Mouse (Mus musculus): ENCODE measurements around the gene Ubn2.
"Not testable (repeated sequence)": the region's sequence is repeated elsewhere in the genome, so short reads cannot be mapped to it uniquely, and the experiment has no call there.

Gene Ubn2

GRCm38 (mm10) chr6:38433261-38434033 lies at the start of gene Ubn2:
Ubn2 (plus strand) TSS chr6:38433950.
- DNase-seq (ENCODE audit: low spot score in 2 of 2), result peak; percentile 97 to 98

DNA sequence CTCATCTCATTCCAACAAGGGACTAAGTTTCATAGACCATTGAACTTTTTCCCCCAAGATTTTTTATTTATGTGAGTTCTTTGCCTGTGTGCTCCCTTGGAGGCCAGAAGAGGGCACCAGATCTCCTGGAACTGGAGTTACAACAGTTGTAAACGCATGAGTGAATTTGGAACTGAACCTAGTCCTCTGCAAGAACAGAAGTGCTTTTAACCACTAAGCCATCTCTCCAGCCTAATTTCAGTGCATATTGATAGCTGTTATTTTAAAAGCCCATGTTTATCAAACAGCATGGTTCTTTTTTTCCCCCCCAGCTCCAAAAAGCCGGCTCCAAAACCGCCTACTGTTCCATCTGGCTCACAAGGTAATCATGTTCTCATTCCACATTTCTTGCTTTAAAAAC lies 44.1 kb upstream of the Ubn2 start:
- DNase-seq (ENCODE audit: low spot score in 2 of 2), result peak; percentile 6 to 8

GRCm38 (mm10) chr6:38432457-38432856 lies 1.3 kb upstream of the Ubn2 start:
- DNase-seq (ENCODE audit: low spot score in 2 of 2), result peak in 1 of 2 experiments; percentile 21

DNA sequence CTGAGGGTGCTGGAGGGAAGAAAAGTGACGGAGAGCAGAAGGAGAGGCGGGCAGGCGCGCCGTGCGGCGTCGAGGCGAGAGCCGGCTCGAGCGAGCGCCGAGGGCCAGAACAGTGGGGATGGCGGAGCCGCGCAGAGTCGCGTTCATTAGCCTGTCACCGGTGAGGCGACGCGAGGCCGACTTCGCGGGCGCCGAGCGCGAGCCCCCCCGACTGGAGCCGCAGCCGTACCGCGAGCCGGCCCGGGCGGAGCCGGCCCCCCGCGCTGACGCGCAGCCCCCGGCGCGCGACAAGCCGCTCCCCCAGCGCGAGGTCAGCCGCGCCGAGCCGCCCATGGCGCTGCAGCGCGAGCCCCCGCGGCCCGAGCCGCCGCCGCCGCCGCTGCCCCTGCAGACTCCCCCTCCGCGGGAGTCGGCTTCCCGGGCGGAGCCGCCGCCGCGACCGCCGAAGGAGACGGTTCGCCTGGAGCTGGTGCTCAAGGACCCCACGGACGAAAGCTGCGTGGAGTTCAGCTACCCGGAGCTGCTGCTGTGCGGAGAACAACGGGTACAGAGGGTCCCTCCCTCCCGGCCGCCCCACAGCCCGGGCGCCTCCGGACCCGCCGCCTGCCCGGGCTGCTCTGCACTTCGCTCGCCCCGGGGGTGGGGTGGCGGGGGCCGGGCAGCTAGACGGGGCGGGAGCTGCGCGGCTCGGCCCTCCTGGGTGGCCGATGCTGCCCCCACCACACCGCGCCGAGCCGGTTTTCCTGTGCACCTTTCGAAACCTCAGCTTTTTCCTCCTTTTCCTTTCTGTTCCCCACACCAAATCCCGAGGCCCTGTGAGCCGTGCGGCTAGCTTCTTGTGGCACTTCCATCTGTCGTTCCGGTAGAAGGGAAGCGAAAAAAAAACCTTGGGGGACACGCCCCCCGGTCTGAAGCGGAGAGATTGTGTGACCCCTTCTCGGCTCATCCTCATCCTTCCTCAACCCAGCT lies 589 bp downstream of the Ubn2 start:
- DNase-seq (ENCODE audit: low spot score in 2 of 2), result peak; percentile 48 to 50

DNA sequence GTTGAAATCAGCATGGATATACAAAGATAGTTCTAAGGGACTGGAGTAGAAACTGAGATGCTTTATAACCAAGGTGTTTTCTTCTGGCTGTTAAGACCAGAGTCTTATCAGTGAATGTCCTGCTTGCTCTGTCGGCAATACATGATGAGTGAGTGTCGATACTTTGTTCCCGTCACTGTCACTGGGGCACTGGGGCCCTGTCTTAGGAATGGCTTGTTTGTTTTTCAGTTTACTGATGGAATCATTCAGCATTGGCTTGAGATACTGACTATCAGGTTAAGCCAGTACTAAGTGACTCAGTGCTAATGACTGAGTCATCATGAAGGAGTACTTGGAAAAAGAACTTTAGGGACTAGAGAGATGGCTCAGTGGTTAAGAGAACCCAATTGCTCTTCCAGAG lies 10.1 kb downstream of the Ubn2 start:
- DNase-seq (ENCODE audit: low spot score in 2 of 2), result no peak

GRCm38 (mm10) chr6:38448295-38448694 lies 14.5 kb downstream of the Ubn2 start:
- DNase-seq (ENCODE audit: low spot score in 2 of 2), result no peak

GRCm38 (mm10) chr6:38453049-38453448 lies 19.3 kb downstream of the Ubn2 start:
- DNase-seq (ENCODE audit: low spot score in 2 of 2), result no peak

- not testable (repeated sequence) for DNase-seq (ENCODE audit: low spot score in 2 of 2)
Measured at GRCm38 (mm10) chr6:38456425-38456824, 22.7 kb downstream of the Ubn2 start.

- DNase-seq (ENCODE audit: low spot score in 2 of 2), result no peak
Measured at GRCm38 (mm10) chr6:38458075-38458474, 24.3 kb downstream of the Ubn2 start.

DNA sequence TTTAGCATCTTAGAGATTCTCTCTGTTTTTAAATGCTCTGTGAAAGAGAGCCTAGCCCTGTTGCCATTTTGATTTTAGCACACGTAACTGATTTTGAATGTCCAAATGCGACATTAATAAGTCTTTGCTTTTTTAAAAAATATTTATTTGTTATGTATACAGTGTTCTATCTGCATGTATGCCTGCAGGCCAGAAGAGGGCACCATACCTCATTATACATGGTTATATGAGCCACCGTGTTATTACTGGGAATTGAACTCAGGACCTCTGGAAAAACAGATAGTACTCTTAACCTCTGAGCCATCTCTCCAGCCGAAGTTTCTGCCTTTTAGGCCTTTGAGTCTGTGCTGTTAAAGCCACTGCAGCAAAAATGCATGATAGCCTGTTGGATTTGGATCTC lies 35.8 kb downstream of the Ubn2 start:
- DNase-seq (ENCODE audit: low spot score in 2 of 2), result no peak

- no peak for DNase-seq (ENCODE audit: low spot score in 2 of 2)
Measured at GRCm38 (mm10) chr6:38481694-38482371, 48.1 kb downstream of the Ubn2 start.

DNA sequence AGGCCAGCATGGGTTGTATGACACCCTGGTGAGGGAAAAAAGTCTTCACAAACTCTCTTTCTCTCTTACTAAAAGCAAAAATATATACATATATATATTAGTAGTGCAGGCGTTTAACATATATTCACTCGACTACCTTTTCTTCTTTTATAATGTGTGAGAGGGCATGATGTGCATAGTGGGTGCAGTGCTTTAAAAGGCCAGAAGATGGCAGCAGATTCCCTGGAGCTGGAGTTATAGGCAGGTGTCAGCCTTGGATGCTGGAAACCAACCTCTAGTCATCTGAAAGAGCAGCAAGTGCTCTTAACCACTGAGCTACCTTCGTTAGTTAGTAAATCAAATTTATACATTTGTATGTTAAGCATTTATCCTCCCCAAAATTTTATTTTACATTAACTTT lies 58.8 kb downstream of the Ubn2 start:
- DNase-seq (ENCODE audit: low spot score in 2 of 2), result no peak

DNA sequence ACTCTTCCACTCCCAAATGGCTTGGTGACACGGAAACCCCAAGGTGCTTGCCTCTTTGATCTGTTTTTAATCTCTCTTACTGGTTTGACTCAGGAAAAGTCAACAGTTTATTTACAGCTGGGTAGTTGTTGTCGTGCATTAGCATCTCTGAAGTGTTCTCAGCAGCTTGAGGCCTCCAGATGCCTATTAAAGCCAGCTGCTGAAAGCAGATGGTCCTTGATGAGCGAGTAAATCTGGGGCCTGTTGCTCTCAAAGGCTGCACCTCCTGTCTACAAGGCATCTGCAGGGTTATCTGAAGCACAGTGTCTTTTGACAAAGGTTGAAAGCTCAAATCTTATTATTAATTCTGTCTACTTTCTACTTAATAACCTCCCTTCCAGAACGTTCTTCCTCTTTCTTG lies 61.9 kb downstream of the Ubn2 start:
- no peak for DNase-seq (ENCODE audit: low spot score in 2 of 2)

GRCm38 (mm10) chr6:38512096-38512495 lies 78.3 kb downstream of the Ubn2 start:
- no peak for DNase-seq (ENCODE audit: low spot score in 2 of 2)

DNA sequence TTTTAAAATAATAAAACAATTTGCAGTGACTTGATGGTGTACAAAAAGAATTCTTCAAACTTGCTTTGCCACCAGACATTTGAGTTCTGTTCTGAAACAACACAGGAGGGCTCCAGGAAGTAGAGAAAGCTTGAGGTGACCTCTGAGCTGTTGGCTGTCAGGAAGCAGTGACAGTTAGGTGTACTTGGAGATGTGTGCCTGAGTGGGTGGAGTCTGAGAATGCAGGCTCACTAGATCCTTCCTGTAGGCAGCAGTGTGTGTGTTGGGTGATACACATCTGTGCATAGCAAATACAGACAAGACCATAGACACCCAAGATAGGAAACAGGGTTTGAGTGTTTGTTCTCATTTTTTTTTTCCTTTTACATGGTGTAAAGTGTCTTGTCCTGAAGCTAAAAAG lies 79.1 kb downstream of the Ubn2 start:
- no peak for DNase-seq (ENCODE audit: low spot score in 2 of 2)

DNA sequence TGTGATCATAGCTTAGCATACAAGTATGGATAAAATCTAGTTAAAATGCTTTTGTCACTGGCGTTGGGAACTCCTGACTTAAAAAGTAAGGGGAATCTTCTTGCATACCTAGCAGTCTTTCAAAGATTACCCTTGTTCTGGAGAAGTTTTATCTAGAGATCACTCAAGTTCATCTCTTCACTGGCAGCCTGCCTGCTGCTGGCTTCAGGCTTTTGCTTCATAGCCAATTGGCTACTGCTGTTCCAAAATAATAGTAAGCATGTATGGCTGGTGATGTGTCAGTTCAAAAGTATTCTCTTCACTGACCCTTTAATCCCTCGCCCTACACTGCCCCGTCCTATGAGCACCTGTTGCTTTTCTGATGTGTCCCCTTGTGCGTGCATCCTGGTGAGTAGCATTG lies 81.5 kb downstream of the Ubn2 start:
- no peak for DNase-seq (ENCODE audit: low spot score in 2 of 2)

DNA sequence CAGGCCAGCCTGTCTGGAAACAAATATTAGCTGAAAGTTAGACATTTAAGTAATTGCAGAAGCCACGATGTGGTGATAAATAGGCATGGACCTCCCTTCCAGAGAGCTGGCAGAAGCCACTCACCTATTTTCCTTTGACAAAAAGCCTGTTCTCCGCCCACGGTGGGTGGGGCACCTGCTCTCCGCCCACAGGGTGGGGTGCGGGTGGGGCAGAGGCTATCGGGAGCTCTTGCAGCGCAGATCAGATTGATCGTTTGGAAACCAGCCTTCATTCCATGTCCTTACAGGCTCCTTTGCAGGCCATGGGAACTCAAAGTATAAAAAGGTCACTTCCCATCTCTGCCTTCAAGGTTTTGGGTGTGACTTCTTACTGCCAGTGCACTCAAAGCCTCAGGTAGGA lies 90.1 kb downstream of the Ubn2 start:
- DNase-seq (ENCODE audit: low spot score in 2 of 2), result no peak

DNA sequence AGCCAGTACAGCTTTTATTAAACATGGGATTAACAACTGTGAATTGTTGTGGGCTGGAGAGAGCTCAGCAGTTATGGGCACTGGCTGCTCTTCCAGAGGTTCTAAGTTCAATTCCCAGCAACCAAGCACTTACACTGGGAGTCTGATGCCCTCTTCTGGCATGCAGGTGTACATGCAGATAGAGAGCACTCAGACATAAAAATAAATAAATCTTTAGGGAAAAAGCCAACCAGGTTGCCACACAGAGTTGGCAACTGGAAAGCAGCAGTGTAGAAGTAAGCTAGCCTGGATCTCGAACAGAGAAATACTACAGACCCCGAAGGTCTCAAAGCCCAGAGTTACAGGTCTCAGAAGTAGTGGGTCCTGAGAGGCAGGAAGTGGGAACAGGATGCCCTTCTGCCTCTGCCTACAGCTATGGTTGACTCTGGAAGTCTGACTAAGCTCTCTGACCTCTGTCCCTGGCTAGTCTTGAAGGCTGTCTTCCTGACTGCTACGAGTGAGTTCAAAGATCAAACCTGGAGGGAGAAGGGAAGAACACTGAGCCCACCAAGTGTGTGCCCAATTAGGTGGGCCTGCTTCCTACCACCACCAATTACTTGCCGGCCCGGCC lies 97.6 kb downstream of the Ubn2 start:
- DNase-seq (ENCODE audit: low spot score in 2 of 2), result no peak

DNA sequence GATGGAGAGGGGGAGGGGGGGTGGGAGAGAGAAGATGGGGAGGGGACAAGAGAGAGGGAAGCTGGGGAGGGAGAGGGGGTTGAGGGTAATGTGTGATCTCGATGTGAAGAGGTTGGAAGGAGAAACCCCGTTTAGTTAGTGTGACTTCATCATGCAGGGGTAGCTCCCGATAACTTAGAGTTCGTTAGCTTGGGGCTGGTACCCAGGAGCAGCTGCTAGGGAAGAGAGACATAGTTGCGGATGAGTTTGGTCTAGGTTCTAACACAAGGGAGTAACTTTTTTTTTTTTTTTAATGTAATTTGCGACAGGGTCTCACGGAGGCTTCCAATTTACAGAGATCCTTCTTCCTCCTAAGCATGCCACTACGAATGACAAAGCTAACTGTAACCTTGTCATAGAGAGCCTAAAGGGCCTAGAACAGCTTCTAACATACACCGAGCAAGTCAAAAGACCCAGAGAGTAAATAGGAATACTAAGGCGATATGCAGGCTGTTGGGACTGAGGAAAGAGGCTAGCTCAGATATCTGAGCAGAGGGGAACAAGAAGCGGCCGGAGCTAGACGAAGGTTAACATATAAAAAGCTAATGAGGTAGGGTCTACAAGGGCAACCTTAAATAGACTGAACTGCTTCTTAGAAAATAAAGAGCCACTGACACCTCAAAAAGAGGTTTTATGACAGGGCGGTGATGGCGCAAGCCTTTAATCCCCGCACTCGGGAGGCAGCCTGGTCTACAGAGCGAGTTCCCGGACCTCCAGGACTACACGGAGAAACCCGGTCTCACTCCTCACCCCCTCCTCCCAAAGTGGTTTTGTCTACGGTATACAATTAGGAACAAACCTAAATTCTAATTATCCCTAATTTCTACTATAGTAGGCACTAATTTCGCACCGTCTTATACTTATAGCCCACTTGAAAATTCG lies 99.0 kb downstream of the Ubn2 start:
- no peak for DNase-seq (ENCODE audit: low spot score in 2 of 2)

All from frontal cortex, postnatal 10 days (tissue).